Mouse (Mus musculus) left cerebral cortex, postnatal 14 days (tissue): ENCODE data around the gene Oosp1. TPM values are rescaled to one million over a fixed set of nuclear protein-coding genes. Genes with fewer than 3 reads are reported as not detected.

ENCODE experiments used
- DNase-seq, 2 experiments: peaks; one replicate each; pipeline ENCODE4 v3.0.0; 2021 to 2022; ENCODE audit warnings: low spot score in 2 of 2, mixed read lengths in 1 of 2
- intact Hi-C: fragments of 180-260 bp; cut with DNase I; formaldehyde crosslinking; loops from one replicate; pipeline ENCODE4 v1.15.1; 2025
- total RNA-seq, 2 experiments: library from RNA; stranded (reverse); gene quantifications; 2 replicates each; pipeline ENCODE4 v1.2.3; 2021

Oosp1 gene
- total RNA-seq, 2 experiments from 2014 or later, result not detected

GRCm38 (mm10) chr19:11625231-11625630 is 65.7 kb downstream of the Oosp1 start:
- no peak for DNase-seq
- intact Hi-C loops, result no loop called here

DNA sequence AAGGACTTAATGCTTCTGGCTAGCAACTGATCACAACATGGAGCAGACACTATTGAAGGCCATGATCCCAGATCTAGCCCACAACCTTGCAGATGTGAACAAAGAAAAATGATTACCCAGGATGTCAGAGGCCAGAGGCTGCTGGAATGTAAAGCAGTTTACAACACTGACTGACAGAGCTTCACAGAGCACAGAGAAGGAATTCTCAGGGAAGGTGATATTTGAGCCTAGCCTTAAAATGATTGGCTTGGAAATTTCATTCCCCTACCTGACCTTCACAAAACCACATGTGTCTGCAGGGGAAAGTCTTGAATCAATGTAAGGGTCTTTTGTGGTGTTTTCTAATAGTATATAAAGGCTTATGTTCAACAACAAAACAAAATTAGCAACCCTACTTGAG is 66.2 kb downstream of the Oosp1 start:
- no peak for DNase-seq
- intact Hi-C loops, result no loop called here

- DNase-seq, result no peak
- intact Hi-C loops, result no loop called here
Observed at GRCm38 (mm10) chr19:11623551-11623950, 67.4 kb downstream of the Oosp1 start, which contains the start of gene Ms4a2. Gene Ms4a2, minus strand, starts transcription at chr19:11623719.

GRCm38 (mm10) chr19:11617983-11618382 is 73.0 kb downstream of the Oosp1 start:
- DNase-seq, result no peak
- intact Hi-C loops, result no loop called here

Other genes with a start within 250 kb of the Oosp1 start
- not detected for gene Ms4a4b, start 247.6 kb downstream of the Oosp1 start, total RNA-seq
- 1 to 10 TPM; 1.8 to 2.2 TPM for gene Ms4a6c, start 221.8 kb downstream of the Oosp1 start, total RNA-seq
- gene Gm8369, start 205.2 kb downstream of the Oosp1 start, total RNA-seq, result under 1 TPM; 0.31 to 0.53 TPM
- 1 to 10 TPM; 1.2 to 4.3 TPM for gene Ms4a6b, start 174.6 kb downstream of the Oosp1 start, total RNA-seq
- gene Ms4a4d, start 154.3 kb downstream of the Oosp1 start, total RNA-seq, result not detected
- gene Ms4a6d, start 86.3 kb downstream of the Oosp1 start, total RNA-seq, result under 1 TPM; 0.87 to 0.99 TPM
- not detected for gene Ms4a2, start 67.4 kb downstream of the Oosp1 start, total RNA-seq
- not detected for gene Ms4a3, start 50.3 kb downstream of the Oosp1 start, total RNA-seq
- not detected for gene Oosp2, start 30.6 kb downstream of the Oosp1 start, total RNA-seq
- gene Oosp3, start 5.9 kb upstream of the Oosp1 start, total RNA-seq, result not detected
- not detected for gene Gif, start 56.4 kb upstream of the Oosp1 start, total RNA-seq
- 10 to 100 TPM; 40.1 to 43.7 TPM for gene Mrpl16, start 79.2 kb upstream of the Oosp1 start, total RNA-seq
- gene Stx3, start 128.3 kb upstream of the Oosp1 start, total RNA-seq, result 10 to 100 TPM; 18.0 to 20.0 TPM
- gene Olfr1417, start 148.1 kb upstream of the Oosp1 start, total RNA-seq, result not detected
- not detected for gene Olfr1418, start 169.9 kb upstream of the Oosp1 start, total RNA-seq
- not detected for gene Olfr1419, start 184.0 kb upstream of the Oosp1 start, total RNA-seq
- gene Olfr1420, start 195.4 kb upstream of the Oosp1 start, total RNA-seq, result not detected
- 10 to 100 TPM; 17.7 to 19.8 TPM for gene Patl1, start 221.2 kb upstream of the Oosp1 start, total RNA-seq